8 mouse cellular contexts compared by ENCODE assay signal in genomic region chr3:136325783-136326182, GRCm38 (mm10). TPM values are rescaled to one million over a fixed set of nuclear protein-coding genes. Genes with fewer than 3 reads are reported as not detected.
DNase-seq lines count a peak whose midpoint lies in the region; ATAC-seq lines count a peak whose summit lies in the region.

Gene Bank1 (minus strand): TSS chr3:136326066.

- H3K4me1 ChIP-seq in liver, embryonic 16.5 days (ENCODE audit: control insufficient read depth, low read depth, low read length): no peaks in the 10 kb centered on the region
- H3K4me1 ChIP-seq in midbrain, embryonic 16.5 days (ENCODE audit: control insufficient read depth, insufficient read depth, low read length): no peaks in the 10 kb centered on the region

- no peaks in the 10 kb centered on the region for H3K27me3 ChIP-seq in liver, embryonic 16.5 days (ENCODE audit: control insufficient read depth, insufficient read depth, low read depth, low read length)
- no peaks in the 10 kb centered on the region for H3K27me3 ChIP-seq in midbrain, embryonic 16.5 days (ENCODE audit: control insufficient read depth, insufficient read depth, low read depth, low read length)

- H3K9me3 ChIP-seq in liver, embryonic 16.5 days (replicated peaks; ENCODE audit: control insufficient read depth, low read length): no peaks in the 10 kb centered on the region
- no peaks in the 10 kb centered on the region for H3K9me3 ChIP-seq in midbrain, embryonic 16.5 days (replicated peaks; ENCODE audit: control insufficient read depth, low read length, poor library complexity, severe bottlenecking)

- ATAC-seq in liver, embryonic 16.5 days (ENCODE audit: low read depth): peak; percentile 71
- no peak for ATAC-seq in midbrain, embryonic 16.5 days

- H3K36me3 ChIP-seq in liver, embryonic 16.5 days (ENCODE audit: control insufficient read depth, insufficient read depth): no peaks in the 10 kb centered on the region
- H3K36me3 ChIP-seq in midbrain, embryonic 16.5 days (ENCODE audit: control insufficient read depth, insufficient read depth, low read length): no peaks in the 10 kb centered on the region

- peak within 1 kb of the TSS; percentile 18 for H3K4me3 ChIP-seq in liver, embryonic 16.5 days (ENCODE audit: low read depth, low read length)
- no peak within 1 kb of the TSS for H3K4me3 ChIP-seq in midbrain, embryonic 16.5 days (ENCODE audit: low read depth, low read length)

- H3K4me2 ChIP-seq in liver, embryonic 16.5 days (ENCODE audit: low read depth, low read length): no peak within 1 kb of the TSS
- no peak within 1 kb of the TSS for H3K4me2 ChIP-seq in midbrain, embryonic 16.5 days (ENCODE audit: low read length)

- 16% methylated on average over 5 of the region's 5 CpGs for WGBS in liver, embryonic 16.5 days (ENCODE audit: insufficient replicate concordance)
- WGBS in midbrain, embryonic 16.5 days: 78% methylated on average over 5 of the region's 5 CpGs

- no peak within 1 kb of the TSS for H3K9ac ChIP-seq in liver, embryonic 16.5 days (ENCODE audit: low read depth, low read length)
- H3K9ac ChIP-seq in midbrain, embryonic 16.5 days (ENCODE audit: low read depth, low read length): no peak within 1 kb of the TSS

- peak; percentile 22 for DNase-seq in right cerebral cortex, postnatal 14 days
- no peak for DNase-seq in right cerebral cortex, adult 18-20 months
- DNase-seq in gastrocnemius, postnatal 25 days: peak; percentile 29
- DNase-seq in spleen, adult 18-20 months: peak; percentile 76 to 84
- DNase-seq in retina, embryonic 14.5 days (ENCODE audit: low spot score): no peak
- DNase-seq in embryo, embryonic 9.5 days (ENCODE audit: extremely low spot score): no peak

- H3K27ac ChIP-seq in liver, embryonic 16.5 days (ENCODE audit: low read length): 0 out of 2 replicates have a peak within 1 kb of the TSS, but pooled peaks have one; percentile 22
- H3K27ac ChIP-seq in midbrain, embryonic 16.5 days (ENCODE audit: low read length): no peak within 1 kb of the TSS

RNA-seq across cellular contexts. Expression of gene Bank1, which starts in this region (rescaled TPM):
- under 1 TPM in 1 of 2 experiments, not detected in 1; 0.21 TPM for total RNA-seq in gastrocnemius, postnatal 25 days (2021)
- polyA plus RNA-seq in liver, embryonic 16.5 days (2015; fragmentation: Nextera tagmentation; extraction: Ambion mirVana): 3.0 and 3.2 TPM in 2 replicates
- 0.30 and 0.33 TPM in 2 replicates for polyA plus RNA-seq in midbrain, embryonic 16.5 days (2015; fragmentation: Nextera tagmentation; extraction: Ambion mirVana)

Comparison
In these comparisons a context has a peak if more than half of its experiments do, and no peak if none do; other contexts are left out.
1. DNase-seq: peak in right cerebral cortex, postnatal 14 days (single experiment) and spleen, adult 18-20 months (2 of 2); none in right cerebral cortex, adult 18-20 months (single experiment), retina, embryonic 14.5 days (single experiment) and embryo, embryonic 9.5 days (single experiment).
2. Peak in DNase-seq in gastrocnemius, postnatal 25 days; RNA of the gene not detected or under 1 TPM.